28 mouse cellular contexts compared by ENCODE assay signal in the genomic region with DNA sequence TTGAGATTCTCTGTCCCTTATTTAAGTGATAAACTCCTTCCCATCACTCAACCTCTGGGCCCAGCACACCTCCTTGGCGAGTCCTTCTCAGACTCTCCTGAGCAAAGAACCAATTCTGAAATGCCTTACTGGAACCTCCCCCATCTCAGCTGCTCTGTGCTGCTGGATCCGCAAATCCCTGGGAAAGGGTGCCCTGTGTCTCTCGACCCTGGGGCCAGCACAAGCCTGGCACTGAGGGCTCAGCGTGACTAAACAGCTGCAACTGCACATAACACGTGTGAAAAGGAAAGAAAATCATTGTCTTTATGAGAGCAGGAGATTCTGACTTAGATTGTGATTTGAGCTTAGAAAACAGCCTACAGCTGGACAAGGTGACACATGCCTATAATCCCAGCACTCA.
"Had no signal": no experiment of that assay in that cellular context is flagged by ENCODE, and none has a peak within 500 bp of the region (broad histone marks: within the 10 kb centered on the region; RNA-seq: fewer than 3 reads in every experiment).

No protein-coding gene starts in this region.

- H3K27me3 ChIP-seq: embryonic facial prominence, embryonic 12.5 days; embryonic facial prominence, embryonic 13.5 days; embryonic facial prominence, embryonic 15.5 days; forebrain, embryonic 12.5 days; forebrain, embryonic 13.5 days; forebrain, embryonic 15.5 days had no signal

- H3K36me3 ChIP-seq: embryonic facial prominence, embryonic 12.5 days; embryonic facial prominence, embryonic 13.5 days; embryonic facial prominence, embryonic 15.5 days; forebrain, embryonic 10.5 days; forebrain, embryonic 12.5 days; forebrain, embryonic 15.5 days had no signal

- H3K4me2 ChIP-seq: embryonic facial prominence, embryonic 12.5 days; embryonic facial prominence, embryonic 13.5 days; embryonic facial prominence, embryonic 15.5 days; forebrain, embryonic 12.5 days; forebrain, embryonic 13.5 days; forebrain, embryonic 15.5 days had no signal

- H3K9ac ChIP-seq: embryonic facial prominence, embryonic 12.5 days; embryonic facial prominence, embryonic 13.5 days; embryonic facial prominence, embryonic 15.5 days; forebrain, embryonic 12.5 days; forebrain, embryonic 13.5 days; forebrain, embryonic 15.5 days; forebrain, postnatal 0 days had no signal

- H3K4me1 ChIP-seq: embryonic facial prominence, embryonic 12.5 days; embryonic facial prominence, embryonic 13.5 days; forebrain, embryonic 10.5 days; forebrain, embryonic 12.5 days; forebrain, embryonic 13.5 days; forebrain, embryonic 15.5 days had no signal

- H3K9me3 ChIP-seq: embryonic facial prominence, embryonic 12.5 days; embryonic facial prominence, embryonic 13.5 days; embryonic facial prominence, embryonic 15.5 days; forebrain, embryonic 10.5 days; forebrain, embryonic 12.5 days; forebrain, embryonic 13.5 days; forebrain, embryonic 15.5 days had no signal

- H3K27ac ChIP-seq: embryonic facial prominence, embryonic 12.5 days; embryonic facial prominence, embryonic 13.5 days; embryonic facial prominence, embryonic 15.5 days; forebrain, embryonic 10.5 days; forebrain, embryonic 12.5 days; forebrain, embryonic 13.5 days; forebrain, embryonic 15.5 days; gastrocnemius, adult 2 months; heart, adult 2 months had no signal

- ATAC-seq: forebrain, embryonic 13.5 days; forebrain, embryonic 14.5 days; forebrain, embryonic 15.5 days; forebrain, embryonic 16.5 days; forebrain, postnatal 0 days had no signal

- H3K4me3 ChIP-seq: embryonic facial prominence, embryonic 12.5 days; embryonic facial prominence, embryonic 13.5 days; embryonic facial prominence, embryonic 15.5 days; erythroblast, embryonic 14.5 days; forebrain, embryonic 10.5 days; forebrain, embryonic 12.5 days; forebrain, embryonic 13.5 days; forebrain, embryonic 15.5 days; gastrocnemius, adult 2 months; heart, adult 2 months had no signal

- DNase-seq: cerebellum, adult 2 months; cerebellum, adult 8-10 months; cerebellum, adult 9-10 months; cerebellum, adult 9-11 months; cerebellum, postnatal 10 days; cerebellum, postnatal 14 days; cerebellum, postnatal 25 days; cerebellum, postnatal 36 days; embryo, embryonic 11 days; forebrain, postnatal 0 days; gastrocnemius, adult 2 months; gastrocnemius, postnatal 10 days; gastrocnemius, postnatal 14 days; gastrocnemius, postnatal 25 days; gastrocnemius, postnatal 36 days; heart, adult 11 months; heart, adult 18-20 months; heart, adult 2 months had no signal
